In genomic region chr10:88451221-88451620, GRCm38 (mm10) we compare ENCODE assay signal across 9 mouse cellular contexts. TPM values are rescaled to one million over a fixed set of nuclear protein-coding genes. Genes with fewer than 3 reads are reported as not detected.
A peak's percentile ranks its signal among the peaks of the same experiment; 100 is the strongest.
DNase-seq lines count a peak whose midpoint lies in the region; ATAC-seq and TF ChIP-seq lines count a peak whose summit lies in the region.
"Had no signal": no experiment of that assay in that cellular context is flagged by ENCODE, and none has a peak within 500 bp of the region (broad histone marks: within the 10 kb centered on the region; RNA-seq: fewer than 3 reads in every experiment).

No protein-coding gene starts in this region.

- no peaks in the 10 kb centered on the region for H3K27me3 ChIP-seq in midbrain, embryonic 14.5 days (ENCODE audit: control insufficient read depth, insufficient read depth, low read length)
- H3K27me3 ChIP-seq in midbrain, embryonic 16.5 days (ENCODE audit: control insufficient read depth, insufficient read depth, low read depth, low read length) = no peaks in the 10 kb centered on the region
- no peaks in the 10 kb centered on the region for H3K27me3 ChIP-seq in forebrain, postnatal 0 days (ENCODE audit: insufficient read depth, low read length)
- no peaks in the 10 kb centered on the region for H3K27me3 ChIP-seq in liver, postnatal 0 days (ENCODE audit: insufficient read depth, low read length)

- H3K4me2 ChIP-seq in midbrain, embryonic 14.5 days (ENCODE audit: low read length) = no peak overlapping the region
- H3K4me2 ChIP-seq in midbrain, embryonic 16.5 days (ENCODE audit: low read length) = no peak overlapping the region
- no peak overlapping the region for H3K4me2 ChIP-seq in forebrain, postnatal 0 days (ENCODE audit: low read depth)
- H3K4me2 ChIP-seq in liver, postnatal 0 days (ENCODE audit: low read depth, low read length) = no peak overlapping the region

- peaks cover 4% of the 10 kb centered on the region for H3K36me3 ChIP-seq in midbrain, embryonic 14.5 days (ENCODE audit: control insufficient read depth, insufficient read depth, low read length)
- H3K36me3 ChIP-seq in midbrain, embryonic 16.5 days (ENCODE audit: control insufficient read depth, insufficient read depth, low read length) = peaks cover 6% of the 10 kb centered on the region
- H3K36me3 ChIP-seq in forebrain, postnatal 0 days (ENCODE audit: insufficient read depth) = peaks cover 8% of the 10 kb centered on the region; the same call in 1 of the 2 replicates
- H3K36me3 ChIP-seq in liver, postnatal 0 days (replicated peaks; ENCODE audit: insufficient read depth, low read length) = no peaks in the 10 kb centered on the region

- DNase-seq in adrenal gland, adult 2 months = peak; percentile 64
- DNase-seq in adrenal gland, adult 18-20 months (ENCODE audit: low spot score in 2 of 2) = no peak
- peak; percentile 68 for DNase-seq in midbrain, embryonic 14.5 days
- DNase-seq in forebrain, postnatal 0 days = peak; percentile 74
- peak; percentile 54 for DNase-seq in lung, postnatal 36 days
- DNase-seq in thymus, postnatal 14 days = no peak
- no peak for DNase-seq in liver, postnatal 0 days

- H3K9ac ChIP-seq in midbrain, embryonic 14.5 days (replicated peaks; ENCODE audit: low read length) = no peak overlapping the region
- no peak overlapping the region for H3K9ac ChIP-seq in midbrain, embryonic 16.5 days (ENCODE audit: low read depth, low read length)
- no peak overlapping the region for H3K9ac ChIP-seq in forebrain, postnatal 0 days
- no peak overlapping the region for H3K9ac ChIP-seq in liver, postnatal 0 days (replicated peaks)

- no peak for TF ChIP-seq CTCF in forebrain, postnatal 0 days (IDR thresholded peaks at IDR 0.05; ENCODE audit: low read depth)
- TF ChIP-seq CTCF in liver, postnatal 0 days (IDR thresholded peaks at IDR 0.05; ENCODE audit: low read depth) = no peak

- no peaks in the 10 kb centered on the region for H3K4me1 ChIP-seq in midbrain, embryonic 14.5 days (ENCODE audit: control insufficient read depth, insufficient read depth, low read length)
- no peaks in the 10 kb centered on the region for H3K4me1 ChIP-seq in midbrain, embryonic 16.5 days (ENCODE audit: control insufficient read depth, insufficient read depth, low read length)
- H3K4me1 ChIP-seq in forebrain, postnatal 0 days (ENCODE audit: insufficient read depth) = no peaks in the 10 kb centered on the region
- H3K4me1 ChIP-seq in liver, postnatal 0 days (ENCODE audit: insufficient read depth) = no peaks in the 10 kb centered on the region

- 82% methylated on average over 2 of the region's 2 CpGs for WGBS in midbrain, embryonic 14.5 days
- WGBS in midbrain, embryonic 16.5 days = 85% methylated on average over 2 of the region's 2 CpGs
- WGBS in forebrain, postnatal 0 days = 36% methylated on average over 2 of the region's 2 CpGs
- 74% methylated on average over 2 of the region's 2 CpGs for WGBS in liver, postnatal 0 days (ENCODE audit: insufficient replicate concordance)

- H3K9me3 ChIP-seq in midbrain, embryonic 14.5 days (ENCODE audit: control insufficient read depth, low read length) = no peaks in the 10 kb centered on the region
- no peaks in the 10 kb centered on the region for H3K9me3 ChIP-seq in midbrain, embryonic 16.5 days (replicated peaks; ENCODE audit: control insufficient read depth, low read length, poor library complexity, severe bottlenecking)
- H3K9me3 ChIP-seq in forebrain, postnatal 0 days (ENCODE audit: low read length) = no peaks in the 10 kb centered on the region
- no peaks in the 10 kb centered on the region for H3K9me3 ChIP-seq in liver, postnatal 0 days (ENCODE audit: low read length)

- no peak for TF ChIP-seq EP300 in liver, postnatal 0 days (IDR thresholded peaks at IDR 0.05; ENCODE audit: low read depth)

- ATAC-seq in midbrain, embryonic 14.5 days (ENCODE audit: low FRiP score, low TSS enrichment) = no peak
- ATAC-seq in midbrain, embryonic 16.5 days = no peak
- peak; percentile 75 for ATAC-seq in forebrain, postnatal 0 days
- no peak for ATAC-seq in liver, postnatal 0 days

- H3K4me3 ChIP-seq in midbrain, embryonic 14.5 days (replicated peaks; ENCODE audit: low read depth, low read length) = no peak overlapping the region
- no peak overlapping the region for H3K4me3 ChIP-seq in midbrain, embryonic 16.5 days (ENCODE audit: low read depth, low read length)
- no peak overlapping the region for H3K4me3 ChIP-seq in forebrain, postnatal 0 days (ENCODE audit: low read depth, low read length)
- H3K4me3 ChIP-seq in liver, postnatal 0 days (ENCODE audit: low read depth, low read length) = no peak overlapping the region

- H3K27ac ChIP-seq in midbrain, embryonic 14.5 days (replicated peaks; ENCODE audit: low read depth, low read length) = no peak overlapping the region
- H3K27ac ChIP-seq in midbrain, embryonic 16.5 days (ENCODE audit: low read length) = no peak overlapping the region
- H3K27ac ChIP-seq in forebrain, postnatal 0 days (ENCODE audit: low read depth, low read length) = no peak overlapping the region
- H3K27ac ChIP-seq in liver, postnatal 0 days (ENCODE audit: low read depth) = no peak overlapping the region

RNA-seq across cellular contexts. Expression of gene Sycp3, which starts 8.1 kb away (rescaled TPM):
- total RNA-seq in adrenal gland, adult 2 months (2021) = 1 to 10 TPM; 2.1 to 2.4 TPM
- not detected in 2 replicates for polyA plus RNA-seq in adrenal gland, adult 2 months (2012; rRNA removed)
- total RNA-seq in adrenal gland, adult 18-20 months (2021) = 1 to 10 TPM; 2.2 to 9.2 TPM
- 0.67 TPM in 1 of 2 replicates, not detected in the other for polyA plus RNA-seq in midbrain, embryonic 14.5 days (2014; fragmentation: Nextera tagmentation; extraction: Ambion mirVana)
- polyA plus RNA-seq in midbrain, embryonic 16.5 days (2015; fragmentation: Nextera tagmentation; extraction: Ambion mirVana) = 0.51 and 0.72 TPM in 2 replicates
- 0.38 and 0.57 TPM in 2 replicates for total RNA-seq in forebrain, postnatal 0 days (2014; rRNA removed)
- polyA plus RNA-seq in forebrain, postnatal 0 days (2015; fragmentation: Nextera tagmentation; extraction: Ambion mirVana) = 0.64 and 1.0 TPM in 2 replicates
- polyA plus RNA-seq in liver, postnatal 0 days (2015; fragmentation: Nextera tagmentation; extraction: Ambion mirVana) = 0.13 TPM in 1 of 2 replicates, not detected in the other
- polyA plus RNA-seq: liver, embryonic 16.5 days had no signal

RNA-seq across cellular contexts. Expression of gene Chpt1, which starts 52.7 kb away (rescaled TPM):
- total RNA-seq in adrenal gland, adult 2 months (2021) = 100 to 1,000 TPM; 321 to 425 TPM
- polyA plus RNA-seq in adrenal gland, adult 2 months (2012; rRNA removed) = 254 and 337 TPM in 2 replicates
- total RNA-seq in adrenal gland, adult 18-20 months (2021) = 100 to 1,000 TPM; 358 to 802 TPM
- polyA plus RNA-seq in midbrain, embryonic 14.5 days (2014; fragmentation: Nextera tagmentation; extraction: Ambion mirVana) = 8.5 and 8.7 TPM in 2 replicates
- 7.7 and 8.0 TPM in 2 replicates for polyA plus RNA-seq in midbrain, embryonic 16.5 days (2015; fragmentation: Nextera tagmentation; extraction: Ambion mirVana)
- total RNA-seq in forebrain, postnatal 0 days (2014; rRNA removed) = 21.1 and 21.3 TPM in 2 replicates
- polyA plus RNA-seq in forebrain, postnatal 0 days (2015; fragmentation: Nextera tagmentation; extraction: Ambion mirVana) = 13.6 and 19.3 TPM in 2 replicates
- polyA plus RNA-seq in liver, postnatal 0 days (2015; fragmentation: Nextera tagmentation; extraction: Ambion mirVana) = 12.7 and 14.9 TPM in 2 replicates

Comparison
In these comparisons a context has a peak if more than half of its experiments do, and no peak if none do; other contexts are left out.
1. DNase-seq: peak in adrenal gland, adult 2 months (single experiment), midbrain, embryonic 14.5 days (single experiment), forebrain, postnatal 0 days (single experiment) and lung, postnatal 36 days (single experiment); none in adrenal gland, adult 18-20 months (0 of 2), thymus, postnatal 14 days (single experiment) and liver, postnatal 0 days (single experiment).
2. RNA of gene Chpt1, which starts 52.7 kb away (polyA plus RNA-seq): 254 to 337 TPM in adrenal gland, adult 2 months; 13.6 to 19.3 TPM in forebrain, postnatal 0 days, 12.7 to 14.9 TPM in liver, postnatal 0 days, 8.5 to 8.7 TPM in midbrain, embryonic 14.5 days and 7.7 to 8.0 TPM in midbrain, embryonic 16.5 days; every median in the first group is over 10 times any median in the second.